Mouse (Mus musculus) midbrain, embryonic 14.5 days (tissue): ENCODE results near the gene Slc2a6. TPM values are rescaled to one million over a fixed set of nuclear protein-coding genes. Genes with fewer than 3 reads are reported as not detected.

Experiments
- ATAC-seq: fragments of 200-750 bp; cut with Nextera tagmentation; 2 replicates; pipeline ENCODE4 v1.8.0; 2017; ENCODE audit warnings: moderate number of reproducible peaks, moderate library complexity; ENCODE audit not compliant: low FRiP score, low TSS enrichment
- DNase-seq: peaks from one replicate; pipeline ENCODE4 v3.0.0-alpha.2; 2015
- H3K27ac ChIP-seq: fragments of 300-500 bp; sonication (generic); replicated peaks from 2 replicates; pipeline ENCODE4 v1.5.1; 2014; ENCODE audit warnings: mild to moderate bottlenecking, low read depth, low read length, moderate library complexity
- H3K27me3 ChIP-seq: fragments of 300-500 bp; sonication (generic); 2 replicates; pipeline ENCODE4 v1.6.1; 2014; ENCODE audit warnings: low read length, control low read depth, mixed read lengths; ENCODE audit not compliant: control insufficient read depth, insufficient read depth
- H3K36me3 ChIP-seq: fragments of 300-500 bp; sonication (generic); 2 replicates; pipeline ENCODE4 v1.6.1; 2014; ENCODE audit warnings: low read length, control low read depth; ENCODE audit not compliant: control insufficient read depth, insufficient read depth
- H3K4me1 ChIP-seq: fragments of 300-500 bp; sonication (generic); 2 replicates; pipeline ENCODE4 v1.6.1; 2014; ENCODE audit warnings: mild to moderate bottlenecking, antibody characterized with exemption, low read length, control low read depth; ENCODE audit not compliant: control insufficient read depth, insufficient read depth
- H3K4me2 ChIP-seq: fragments of 300-500 bp; sonication (generic); 2 replicates; pipeline ENCODE4 v1.6.1; 2014; ENCODE audit warnings: mild to moderate bottlenecking, low read length, moderate library complexity
- H3K4me3 ChIP-seq: fragments of 300-500 bp; sonication (generic); replicated peaks from 2 replicates; pipeline ENCODE4 v1.5.1; 2014; ENCODE audit warnings: low read depth, low read length
- H3K9ac ChIP-seq: fragments of 300-500 bp; sonication (generic); replicated peaks from 2 replicates; pipeline ENCODE4 v1.6.1; 2014; ENCODE audit warnings: mild to moderate bottlenecking, low read length, moderate library complexity
- H3K9me3 ChIP-seq: fragments of 300-500 bp; sonication (generic); 2 replicates; pipeline ENCODE4 v1.6.1; 2016; ENCODE audit warnings: low read length, control low read depth, mixed read lengths; ENCODE audit not compliant: control insufficient read depth
- WGBS: fragments of 180-500 bp; shearing (Covaris S2); extraction: QIAGEN DNeasy Blood & Tissue Kit; methylation state at CpG from one replicate; pipeline ENCODE4 v1.1.7; 2014; 5-methylcytosine and 5-hydroxymethylcytosine counted together
- polyA plus RNA-seq: library from polyadenylated mRNA; unstranded; fragments of >200 nt; fragmentation: Nextera tagmentation; extraction: Ambion mirVana; gene quantifications from 2 replicates; pipeline ENCODE4 v1.2.1, GENCODE M21; 2014

Gene Slc2a6
- polyA plus RNA-seq, 1 experiment from 2014 or later: 4.3 TPM

- H3K4me3 ChIP-seq: no peak overlapping the region
- H3K4me1 ChIP-seq: peaks cover 14% of the 10 kb centered on the region
- H3K4me2 ChIP-seq: no peak overlapping the region
- WGBS: 78% methylated on average over 4 of the region's 4 CpGs
- DNase-seq: no peak
- H3K36me3 ChIP-seq: no peaks in the 10 kb centered on the region
- no peak overlapping the region for H3K27ac ChIP-seq
- no peaks in the 10 kb centered on the region for H3K27me3 ChIP-seq
- ATAC-seq: no peak
- no peaks in the 10 kb centered on the region for H3K9me3 ChIP-seq
- H3K9ac ChIP-seq: no peak overlapping the region
These were observed 21.5 kb downstream of the Slc2a6 start for GRCm38 (mm10) chr2:27006255-27006654.

DNA sequence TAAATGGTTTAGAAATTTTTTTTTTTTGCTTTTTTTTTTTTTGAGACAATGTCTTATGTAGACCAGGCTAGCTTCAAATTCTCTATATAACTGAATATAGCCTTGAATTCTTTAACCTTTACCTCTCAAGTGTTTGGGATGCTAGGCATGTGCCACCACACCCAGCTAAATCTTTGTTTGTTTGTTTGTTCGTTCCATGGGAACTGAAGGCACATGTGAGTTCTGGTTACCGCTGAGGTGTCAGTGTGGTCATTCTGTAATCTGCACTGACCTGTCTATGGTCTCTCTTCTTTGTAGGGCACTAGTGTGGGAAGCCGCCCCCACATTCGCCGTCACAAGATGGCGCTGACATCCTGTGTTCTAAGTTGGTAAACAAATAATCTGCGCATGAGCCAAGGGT, 29.8 kb downstream of the Slc2a6 start:
- no peak overlapping the region for H3K27ac ChIP-seq
- H3K9ac ChIP-seq: no peak overlapping the region
- no peak overlapping the region for H3K4me3 ChIP-seq
- no peaks in the 10 kb centered on the region for H3K36me3 ChIP-seq
- H3K9me3 ChIP-seq: no peaks in the 10 kb centered on the region
- ATAC-seq (no peak), DNase-seq (no peak)
- WGBS: 95% methylated on average over 7 of the region's 7 CpGs
- H3K4me1 ChIP-seq: no peaks in the 10 kb centered on the region
- H3K4me2 ChIP-seq: no peak overlapping the region
- no peaks in the 10 kb centered on the region for H3K27me3 ChIP-seq

DNA sequence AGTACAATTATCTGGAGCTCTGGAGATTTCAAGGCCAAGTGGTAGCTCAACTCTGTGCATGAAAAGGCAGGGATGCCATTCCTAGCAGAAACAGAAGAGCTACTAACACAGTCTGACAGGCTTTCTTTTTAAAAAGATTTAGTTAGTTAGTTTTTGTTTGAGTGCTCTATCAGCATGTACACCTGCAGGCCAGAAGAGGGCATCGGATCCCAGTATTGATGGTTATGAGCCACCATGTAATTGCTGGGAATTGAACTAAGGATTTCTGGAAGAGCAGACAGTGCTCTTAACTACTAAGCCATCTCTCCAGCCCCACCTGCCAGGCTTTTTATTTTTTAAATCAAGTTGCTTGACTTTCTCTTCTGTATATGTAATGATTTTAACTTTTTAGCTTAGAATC, 30.3 kb downstream of the Slc2a6 start:
- Histone ChIP-seq H3K4me3 (no peak overlapping the region), H3K4me2 (no peak overlapping the region), H3K9me3 (no peaks in the 10 kb centered on the region), H3K36me3 (no peaks in the 10 kb centered on the region), H3K4me1 (no peaks in the 10 kb centered on the region), H3K9ac (no peak overlapping the region), H3K27me3 (no peaks in the 10 kb centered on the region), H3K27ac (no peak overlapping the region)
- ATAC-seq (no peak), DNase-seq (no peak)
- WGBS: 68% methylated on average over 1 of the region's 1 CpGs

DNA sequence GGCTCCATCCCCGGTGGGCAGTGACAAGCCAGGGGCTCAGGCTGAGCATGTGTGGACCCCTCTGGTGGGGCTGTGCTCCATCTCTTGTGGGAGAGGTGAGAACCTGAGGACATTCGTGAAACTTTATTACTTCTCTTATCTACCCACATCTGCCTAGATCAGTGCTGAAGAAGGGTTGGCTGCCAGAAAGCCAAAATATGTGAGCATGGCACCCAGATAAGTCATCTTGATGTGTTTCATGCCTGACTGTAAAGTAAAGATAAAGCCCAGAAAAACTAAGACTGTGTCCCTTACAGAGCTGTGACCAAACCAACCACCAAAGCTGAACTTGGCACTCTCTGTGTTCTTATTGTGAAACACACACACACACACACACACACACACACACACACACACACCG, 33.9 kb downstream of the Slc2a6 start:
- Histone ChIP-seq H3K4me1 (no peaks in the 10 kb centered on the region), H3K27me3 (no peaks in the 10 kb centered on the region), H3K9me3 (no peaks in the 10 kb centered on the region), H3K4me2 (no peak overlapping the region), H3K36me3 (no peaks in the 10 kb centered on the region), H3K9ac (no peak overlapping the region), H3K4me3 (no peak overlapping the region), H3K27ac (no peak overlapping the region)
- WGBS: 83% methylated on average over 3 of the region's 3 CpGs
- DNase-seq (no peak), ATAC-seq (no peak)

DNA sequence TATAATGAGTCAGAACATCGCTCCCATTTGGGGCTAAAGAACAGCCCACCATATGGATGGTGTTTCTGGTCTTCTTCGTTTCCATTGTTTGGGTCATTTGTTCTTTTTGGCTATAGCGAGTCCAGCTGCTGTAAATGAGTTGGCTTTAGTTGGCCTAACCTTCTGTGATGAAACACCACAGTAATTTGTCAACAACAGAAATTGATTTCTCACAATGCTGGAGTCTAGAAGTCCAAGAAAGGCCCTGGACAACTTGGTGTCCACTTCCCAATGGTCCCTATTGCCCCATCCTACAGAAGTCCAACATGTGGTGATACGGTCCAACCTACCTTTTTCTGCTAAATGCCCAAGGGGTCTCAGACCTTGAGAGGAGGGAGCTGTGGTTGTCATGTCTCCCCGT, 43.2 kb downstream of the Slc2a6 start:
- ATAC-seq (no peak), DNase-seq (no peak)
- Histone ChIP-seq H3K27me3 (no peaks in the 10 kb centered on the region), H3K36me3 (no peaks in the 10 kb centered on the region), H3K9me3 (no peaks in the 10 kb centered on the region), H3K4me3 (no peak overlapping the region), H3K27ac (no peak overlapping the region), H3K9ac (no peak overlapping the region), H3K4me2 (no peak overlapping the region), H3K4me1 (no peaks in the 10 kb centered on the region)
- WGBS: 87% methylated on average over 5 of the region's 5 CpGs

GRCm38 (mm10) chr2:26984179-26984578, 43.6 kb downstream of the Slc2a6 start:
- Histone ChIP-seq H3K4me1 (no peaks in the 10 kb centered on the region), H3K4me3 (no peak overlapping the region), H3K27ac (no peak overlapping the region), H3K9me3 (no peaks in the 10 kb centered on the region), H3K27me3 (no peaks in the 10 kb centered on the region), H3K9ac (no peak overlapping the region), H3K4me2 (no peak overlapping the region), H3K36me3 (no peaks in the 10 kb centered on the region)
- no peak for DNase-seq
- 79% methylated on average over 2 of the region's 2 CpGs for WGBS
- no peak for ATAC-seq

DNA sequence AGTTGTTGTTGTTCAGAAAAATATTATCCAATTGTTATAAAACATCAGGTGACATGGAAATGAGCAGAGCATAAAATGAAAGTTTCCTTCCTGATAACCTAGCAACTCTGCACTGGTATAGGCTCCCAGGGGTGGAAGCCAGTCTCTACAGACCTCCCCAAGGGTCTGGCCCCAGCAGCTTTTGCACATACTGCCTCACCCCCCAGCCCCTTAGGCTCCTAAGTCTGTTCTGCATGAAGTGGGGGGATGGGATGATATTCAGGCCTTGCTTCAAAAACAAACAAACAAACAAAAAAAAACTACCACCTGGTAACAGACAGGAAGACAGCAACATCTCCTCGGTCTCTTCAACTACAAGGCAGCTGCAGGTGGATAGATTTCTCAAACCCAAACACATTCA, 47.4 kb downstream of the Slc2a6 start:
- H3K9ac ChIP-seq: no peak overlapping the region

DNA sequence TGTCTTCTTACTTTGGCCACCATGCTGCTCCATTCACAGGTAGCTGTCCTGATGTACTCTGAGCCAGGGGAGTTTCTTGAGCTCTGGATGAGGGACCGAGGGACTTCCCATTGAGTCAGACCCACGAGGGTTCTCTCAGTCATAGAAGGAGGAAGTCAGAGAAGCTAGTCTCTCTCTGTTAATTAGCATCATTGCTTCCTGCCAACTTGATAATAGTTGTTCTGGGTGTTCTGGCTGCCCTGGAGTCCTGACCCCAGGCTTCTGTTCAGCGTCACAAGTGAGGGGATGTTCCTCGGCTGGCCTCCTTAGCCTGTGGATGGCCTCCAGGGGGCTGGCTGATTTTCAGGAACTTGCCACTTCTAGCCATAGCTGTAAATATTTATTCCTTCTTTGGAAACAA, 53.8 kb downstream of the Slc2a6 start:
- ATAC-seq (no peak), DNase-seq (no peak)
- H3K9ac ChIP-seq: no peak overlapping the region
- H3K4me1 ChIP-seq: no peaks in the 10 kb centered on the region
- H3K4me2 ChIP-seq: no peak overlapping the region
- WGBS: 76% methylated on average over 4 of the region's 4 CpGs
- H3K4me3 ChIP-seq: no peak overlapping the region
- H3K27ac ChIP-seq: no peak overlapping the region
- no peaks in the 10 kb centered on the region for H3K27me3 ChIP-seq
- no peaks in the 10 kb centered on the region for H3K36me3 ChIP-seq
- no peaks in the 10 kb centered on the region for H3K9me3 ChIP-seq

More for the DNA sequence above, 47.4 kb downstream of the Slc2a6 start:
- H3K4me2 ChIP-seq: no peak overlapping the region
- H3K36me3 ChIP-seq: no peaks in the 10 kb centered on the region
- WGBS: 78% methylated on average over 1 of the region's 1 CpGs
- no peak for ATAC-seq
- no peaks in the 10 kb centered on the region for H3K9me3 ChIP-seq
- no peaks in the 10 kb centered on the region for H3K27me3 ChIP-seq
- no peak overlapping the region for H3K27ac ChIP-seq
- DNase-seq: no peak
- H3K4me3 ChIP-seq: no peak overlapping the region
- no peaks in the 10 kb centered on the region for H3K4me1 ChIP-seq

GRCm38 (mm10) chr2:26973116-26973515, 54.7 kb downstream of the Slc2a6 start, which contains the start of gene Adamts13:
Adamts13 (plus strand) TSS chr2:26973416.
- Histone ChIP-seq H3K4me1 (no peaks in the 10 kb centered on the region), H3K9ac (no peak within 1 kb of the TSS), H3K4me3 (no peak within 1 kb of the TSS), H3K27ac (no peak within 1 kb of the TSS), H3K4me2 (no peak within 1 kb of the TSS), H3K9me3 (no peaks in the 10 kb centered on the region), H3K27me3 (no peaks in the 10 kb centered on the region), H3K36me3 (no peaks in the 10 kb centered on the region)
- DNase-seq (no peak), ATAC-seq (no peak)
- WGBS: 81% methylated on average over 3 of the region's 3 CpGs
